Mouse (Mus musculus) heart, postnatal 36 days (tissue): Measurements from ENCODE around the gene Ppp1r14a. TPM values are rescaled to one million over a fixed set of nuclear protein-coding genes. Genes with fewer than 3 reads are reported as not detected.
A peak's percentile ranks its signal among the peaks of the same experiment; 100 is the strongest.

Experiments used
- DNase-seq, 2 experiments: peaks; one replicate each; pipeline ENCODE4 v3.0.0; 2021 to 2022
- intact Hi-C: fragments of 180-260 bp; cut with DNase I; formaldehyde crosslinking; loops from one replicate; pipeline ENCODE4 v1.15.1; 2025
- total RNA-seq, 2 experiments: library from RNA; stranded (reverse); gene quantifications; 2 replicates each; pipeline ENCODE4 v1.2.3; 2021

Ppp1r14a gene
- total RNA-seq, 2 experiments from 2014 or later = 9.6 to 10.5 TPM

DNA sequence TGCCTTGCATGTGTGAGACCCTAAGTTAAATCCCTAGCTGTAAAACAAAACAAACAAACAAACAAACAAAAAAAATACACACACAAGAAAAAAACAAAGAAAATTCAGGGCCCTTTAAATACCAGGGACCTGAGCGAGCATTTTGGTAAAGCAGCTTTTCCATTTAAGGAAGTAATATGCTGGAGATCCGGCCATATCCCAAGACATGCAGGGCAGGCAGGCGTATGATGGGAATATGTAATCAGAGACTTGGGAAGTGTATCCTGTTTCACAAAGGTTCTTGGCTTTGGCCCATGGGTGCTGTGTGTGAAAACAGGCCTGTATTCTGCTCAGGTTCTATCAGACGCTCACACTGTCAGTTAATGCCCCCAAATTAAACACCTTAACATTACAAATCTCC is 11.6 kb upstream of the Ppp1r14a start:
- intact Hi-C loops = no loop called here
- no peak for DNase-seq

- intact Hi-C loops = no loop called here
- no peak for DNase-seq
These were observed 9.8 kb upstream of the Ppp1r14a start for GRCm38 (mm10) chr7:29279261-29279660.

DNA sequence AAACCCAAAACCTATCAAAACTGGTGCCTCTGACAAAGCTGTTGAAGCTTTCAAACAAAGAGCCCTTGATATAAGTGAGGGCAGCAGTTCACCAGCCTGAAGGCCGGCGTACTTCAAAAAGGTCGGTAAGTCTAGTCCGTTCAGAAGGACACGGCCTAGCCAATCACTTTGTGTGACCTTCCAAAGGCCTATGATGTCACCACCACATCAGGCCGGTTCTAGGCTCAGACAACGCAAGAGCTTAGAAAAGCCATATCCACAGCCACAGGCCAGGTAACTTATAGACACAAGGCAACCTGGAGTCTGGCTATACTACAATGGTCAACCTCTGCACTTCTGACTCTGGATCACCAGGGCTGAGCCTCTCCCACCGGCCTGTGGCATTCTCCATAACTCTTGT is 9.2 kb upstream of the Ppp1r14a start:
- DNase-seq = no peak
- intact Hi-C loops = no loop called here

GRCm38 (mm10) chr7:29280801-29281200 is 8.3 kb upstream of the Ppp1r14a start:
- DNase-seq = no peak
- intact Hi-C loops = no loop called here

DNA sequence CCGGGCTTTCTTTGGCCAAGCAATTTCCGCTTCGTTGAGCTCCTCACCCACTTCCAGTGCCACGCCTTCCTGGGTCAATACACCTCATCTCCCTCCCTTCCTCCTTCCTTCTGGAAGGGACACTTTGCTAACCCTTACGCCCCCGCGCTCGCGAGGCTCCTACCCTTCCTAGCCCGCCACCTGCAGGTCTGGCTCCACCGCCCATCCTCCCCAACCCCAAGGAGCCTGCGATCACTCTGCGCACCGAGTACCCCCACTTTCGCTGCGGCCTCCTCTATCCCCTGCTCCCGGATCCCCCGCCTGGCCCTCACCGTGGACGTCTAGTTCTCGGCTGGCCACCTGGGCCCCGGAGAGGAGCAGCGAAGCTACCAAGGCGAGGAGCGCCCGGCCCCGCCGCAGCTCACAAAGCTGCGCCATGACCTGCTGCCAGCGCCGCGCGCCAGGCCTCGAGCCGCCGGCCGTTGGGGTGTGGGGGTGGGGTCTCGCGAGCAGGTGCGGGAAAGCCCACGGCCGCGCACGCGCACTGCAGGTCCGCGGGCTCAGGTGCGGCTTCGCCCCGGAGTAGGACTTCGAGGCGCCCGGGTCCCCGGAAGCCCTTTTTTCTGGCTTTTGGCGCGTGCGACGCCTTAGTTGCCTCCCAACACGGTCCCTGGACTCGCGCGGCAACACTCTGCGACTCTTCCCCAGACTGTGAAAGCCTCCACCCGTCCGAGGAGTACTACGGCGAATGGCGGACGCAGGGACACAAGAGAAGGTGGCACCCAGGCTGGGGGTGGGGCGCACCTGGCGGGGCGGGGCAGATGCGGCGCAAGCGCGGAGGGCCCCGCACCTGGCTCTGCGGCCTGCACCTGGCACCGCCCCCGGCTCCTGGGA is 7.7 kb upstream of the Ppp1r14a start, which contains the start of gene Spint2:
Gene Spint2, minus strand, starts transcription at position 712 of the 873 bp plus-strand sequence.
- intact Hi-C loops = no loop called here
- peak; percentile 53 to 55 for DNase-seq

DNA sequence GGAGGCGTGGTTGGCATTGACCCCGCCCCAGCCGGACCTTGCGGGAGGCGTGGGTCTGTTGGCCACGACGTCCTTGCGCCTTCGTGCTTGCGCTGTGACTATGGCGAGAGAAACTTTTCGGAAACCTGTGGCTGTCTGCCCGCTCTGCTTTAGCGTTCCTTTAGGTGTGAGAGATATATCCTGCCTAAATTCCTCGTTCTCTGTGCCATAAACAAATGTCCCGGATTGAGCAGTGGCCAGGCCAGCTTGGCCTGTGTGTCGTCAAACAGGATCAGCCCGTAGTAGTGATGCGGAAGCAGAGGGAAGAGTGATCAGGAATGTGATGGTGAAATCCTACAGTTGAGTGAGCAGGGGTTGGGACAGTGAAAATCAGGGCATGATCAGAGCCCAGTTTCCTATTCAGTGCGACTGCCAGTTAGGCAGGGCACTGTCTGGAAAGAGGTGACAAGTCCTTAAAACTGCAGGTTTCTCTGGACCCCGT is 7.0 kb upstream of the Ppp1r14a start:
- DNase-seq = no peak
- intact Hi-C loops = no loop called here

GRCm38 (mm10) chr7:29283876-29284275 is 5.2 kb upstream of the Ppp1r14a start:
- no peak for DNase-seq
- intact Hi-C loops = no loop called here

GRCm38 (mm10) chr7:29284523-29284922 is 4.6 kb upstream of the Ppp1r14a start:
- no peak for DNase-seq
- intact Hi-C loops = no loop called here

GRCm38 (mm10) chr7:29287481-29287880 is 1.6 kb upstream of the Ppp1r14a start:
- intact Hi-C loops = no loop called here
- no peak for DNase-seq

- intact Hi-C loops = no loop called here
- no peak for DNase-seq
These were observed 1.0 kb upstream of the Ppp1r14a start for GRCm38 (mm10) chr7:29288079-29288478.

- DNase-seq = no peak
- intact Hi-C loops = loop anchor here (10.0 kb wide), 1 partner anchor 315 kb away; no protein-coding TSS in a partner anchor
These were observed 748 bp downstream of the Ppp1r14a start for GRCm38 (mm10) chr7:29289856-29290255.

- intact Hi-C loops = loop anchor here (10.0 kb wide), 1 partner anchor 316 kb away; no protein-coding TSS in a partner anchor
- no peak for DNase-seq
These were observed 1.8 kb downstream of the Ppp1r14a start for GRCm38 (mm10) chr7:29290691-29291485.

DNA sequence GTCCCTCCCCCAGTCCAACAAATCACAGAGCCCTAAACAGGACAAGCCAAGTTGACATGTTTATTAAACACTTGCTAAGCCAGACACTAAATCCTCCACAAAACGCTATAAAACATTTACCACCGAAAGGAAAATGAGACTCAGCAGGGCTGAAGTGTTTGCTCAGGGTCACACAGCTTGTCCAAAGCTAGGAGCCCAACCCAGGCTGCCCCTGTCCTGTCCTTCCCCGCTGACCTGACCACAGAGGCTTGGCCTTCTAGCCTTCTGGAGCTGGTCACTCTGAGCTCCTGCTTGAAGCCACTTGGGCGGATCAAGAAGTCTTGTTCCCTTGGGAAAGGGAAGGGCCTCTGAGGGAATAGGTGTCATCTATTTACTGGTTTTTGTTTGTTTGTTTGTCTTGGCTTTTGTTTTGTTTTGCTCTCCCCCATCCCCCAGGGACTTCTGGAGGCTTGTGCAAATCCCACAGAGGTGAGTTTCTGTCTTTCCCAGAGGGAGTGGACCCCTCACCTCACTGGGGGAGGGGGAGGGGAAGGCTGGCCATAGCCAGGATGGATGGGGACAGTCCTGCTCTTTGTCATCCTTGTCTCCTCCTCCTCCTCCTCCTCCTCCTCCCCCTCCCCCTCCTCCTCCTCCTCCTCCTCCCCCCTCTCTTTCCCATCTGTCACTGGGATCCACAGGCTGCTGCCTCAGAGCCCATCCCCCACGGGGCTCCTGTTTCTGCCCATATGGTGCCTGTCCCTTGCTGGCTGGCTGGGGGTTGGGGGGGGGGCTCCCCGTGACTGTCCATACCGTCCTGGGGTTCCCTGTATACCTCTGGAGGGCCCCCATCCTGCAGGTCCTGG is 2.7 kb downstream of the Ppp1r14a start:
- intact Hi-C loops = loop anchor here (10.0 kb wide), 1 partner anchor 317 kb away; no protein-coding TSS in a partner anchor
- peak in 1 of 2 experiments; percentile 26 for DNase-seq

GRCm38 (mm10) chr7:29292458-29293098 is 3.5 kb downstream of the Ppp1r14a start:
- intact Hi-C loops = loop anchor here (10.0 kb wide), 1 partner anchor 318 kb away; no protein-coding TSS in a partner anchor
- DNase-seq = peak; percentile 62 to 66

DNA sequence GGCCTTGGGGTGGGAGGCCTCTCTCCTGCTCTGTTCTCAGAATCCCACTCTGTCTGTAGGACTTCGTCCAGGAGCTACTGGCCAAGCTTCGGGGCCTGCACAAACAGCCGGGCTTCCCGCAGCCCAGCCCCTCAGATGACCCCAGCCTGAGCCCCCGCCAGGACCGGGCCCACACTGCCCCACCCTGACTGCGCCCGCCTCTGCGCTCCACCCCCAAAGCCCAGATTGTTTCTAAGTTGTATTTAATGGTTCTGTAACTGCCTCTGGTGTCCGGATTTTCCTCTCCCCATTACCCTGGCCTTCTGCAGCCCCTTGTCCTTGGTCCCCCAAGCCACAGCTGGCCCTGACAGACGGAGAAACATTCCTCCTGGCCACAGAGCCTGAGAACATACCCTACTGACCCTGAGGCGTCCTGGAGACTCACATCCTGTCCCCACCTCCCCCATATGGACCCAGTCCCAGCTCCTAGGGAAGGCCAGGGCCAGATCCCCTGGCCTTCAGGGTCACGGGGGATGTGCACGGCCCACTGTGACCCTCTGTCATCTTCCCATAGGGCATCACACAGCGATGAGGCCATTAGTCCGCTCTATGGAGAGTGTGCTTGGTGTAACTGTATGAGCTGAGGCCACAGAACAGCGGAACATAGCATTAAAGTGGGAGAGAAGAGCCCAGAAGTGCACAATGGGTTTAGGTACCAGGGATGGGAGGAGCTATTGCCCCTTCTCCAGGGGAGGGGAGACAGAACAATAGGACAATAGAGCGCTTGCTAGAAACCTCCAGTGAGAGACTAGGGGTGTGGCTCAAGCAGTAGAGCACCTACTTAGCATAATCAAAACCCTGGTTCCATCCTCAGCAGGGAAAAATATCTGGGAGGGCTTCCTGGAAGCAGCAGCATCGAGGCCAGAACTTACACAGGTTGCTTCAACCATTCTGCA is 4.3 kb downstream of the Ppp1r14a start:
- DNase-seq = peak; percentile 49 to 62
- intact Hi-C loops = loop anchor here (10.0 kb wide), 1 partner anchor 319 kb away; no protein-coding TSS in a partner anchor

DNA sequence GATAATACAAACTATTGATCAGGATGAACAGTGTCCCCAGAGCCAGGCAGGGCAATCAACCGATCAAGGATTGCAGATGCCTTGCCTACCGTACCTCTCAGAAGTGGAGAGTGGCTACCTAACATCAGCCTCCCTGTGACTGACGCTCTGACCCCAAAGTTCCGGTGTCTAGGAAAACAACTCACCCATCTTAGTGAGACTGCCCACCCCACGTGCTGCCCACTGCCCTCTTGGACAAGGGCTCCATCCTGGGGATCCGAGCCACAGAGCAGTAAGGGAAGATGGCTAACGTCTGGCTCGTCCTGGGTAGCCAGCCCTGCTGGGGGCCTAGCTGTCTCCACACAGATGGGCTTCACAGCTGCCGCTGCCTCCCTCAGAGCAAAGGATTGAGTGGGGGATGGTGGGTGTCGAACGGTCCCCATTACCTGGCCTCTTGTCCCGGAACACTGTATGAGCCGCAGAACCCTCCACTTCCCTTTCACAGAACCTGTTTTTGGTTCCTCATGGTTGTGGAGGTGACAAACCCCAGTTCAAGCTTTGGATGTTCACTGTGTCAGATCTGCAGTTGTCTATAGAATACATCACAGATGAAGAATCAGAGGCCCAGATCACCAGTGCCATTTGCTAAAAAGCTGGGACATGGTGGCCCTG is 5.1 kb downstream of the Ppp1r14a start:
- DNase-seq = no peak
- intact Hi-C loops = loop anchor here (10.0 kb wide), 1 partner anchor 319 kb away; no protein-coding TSS in a partner anchor

- intact Hi-C loops = loop anchor here (2.0 to 10.0 kb wide), 2 partner anchors 115 to 321 kb away; partner anchors contain the start of gene Psmd8
These were observed 6.9 kb downstream of the Ppp1r14a start for GRCm38 (mm10) chr7:29295861-29296647.

More at GRCm38 (mm10) chr7:29295861-29296647, 6.9 kb downstream of the Ppp1r14a start:
- no peak for DNase-seq
